Mouse (Mus musculus) olfactory bulb, adult 2 months (tissue): ENCODE results near the gene Fam32a.

Source experiments
- CTCF ChIP-seq: fragments of 200-500 bp; IDR thresholded peaks from 2 replicates; pipeline ENCODE4 v1.5.1; 2012; ENCODE audit warnings: low read depth, mild to moderate bottlenecking, low read length, moderate library complexity; ENCODE audit not compliant: insufficient read depth
- POLR2A ChIP-seq: fragments of 200-500 bp; IDR thresholded peaks from 2 replicates; pipeline ENCODE4 v1.6.1; 2012; ENCODE audit warnings: mild to moderate bottlenecking, low read depth, low read length, moderate library complexity; ENCODE audit not compliant: insufficient read depth

GRCm38 (mm10) chr8:72261019-72261418, 41.5 kb downstream of the Fam32a start:
- TF ChIP-seq CTCF (no peak), POLR2A (no peak)
